Mouse (Mus musculus): ENCODE measurements around the gene Slc17a4. TPM values are rescaled to one million over a fixed set of nuclear protein-coding genes. Genes with fewer than 3 reads are reported as not detected.

Gene Slc17a4
- total RNA-seq, 2 experiments from 2014 or later = 0.42 to 2.4 TPM

DNA sequence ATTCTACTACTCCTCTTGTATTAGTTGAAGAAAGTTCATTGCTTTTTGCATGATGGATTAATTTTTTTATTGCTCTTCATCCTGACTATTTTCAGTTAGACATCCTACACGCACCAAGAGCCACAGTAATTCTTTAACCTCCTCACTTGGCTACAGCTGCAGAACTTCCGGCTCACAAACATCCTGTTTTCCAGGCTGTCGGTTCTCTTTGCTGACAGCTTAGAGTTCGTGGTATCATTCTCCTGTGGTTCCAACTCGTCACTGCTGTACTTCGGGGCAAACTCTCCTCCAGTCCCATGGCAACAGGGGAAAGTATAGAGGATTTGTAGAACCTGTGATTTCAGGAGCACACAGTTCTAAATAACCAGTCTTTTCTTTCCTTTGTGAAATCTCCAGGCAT lies 16.6 kb downstream of the Slc17a4 start:
- no peak for ATAC-seq (replicated peaks; ENCODE audit: low FRiP score, poor library complexity, severe bottlenecking)

DNA sequence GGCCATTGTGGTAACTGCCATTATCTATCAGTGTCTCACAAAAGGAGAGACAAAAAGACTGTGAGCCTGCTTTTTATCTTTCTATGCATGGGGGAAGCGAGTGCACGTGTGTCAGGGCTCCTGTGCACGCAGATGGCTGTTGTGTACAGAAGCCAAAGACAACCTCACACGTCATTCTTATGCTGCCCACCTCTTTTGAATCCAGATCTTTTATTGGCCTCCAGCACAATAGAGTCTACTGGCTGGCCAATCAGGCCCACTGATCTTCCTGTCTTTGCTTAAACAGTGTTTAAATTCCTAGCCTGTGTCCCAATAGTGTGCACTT lies 21.6 kb downstream of the Slc17a4 start:
- no peak for ATAC-seq (replicated peaks; ENCODE audit: low FRiP score, poor library complexity, severe bottlenecking)

DNA sequence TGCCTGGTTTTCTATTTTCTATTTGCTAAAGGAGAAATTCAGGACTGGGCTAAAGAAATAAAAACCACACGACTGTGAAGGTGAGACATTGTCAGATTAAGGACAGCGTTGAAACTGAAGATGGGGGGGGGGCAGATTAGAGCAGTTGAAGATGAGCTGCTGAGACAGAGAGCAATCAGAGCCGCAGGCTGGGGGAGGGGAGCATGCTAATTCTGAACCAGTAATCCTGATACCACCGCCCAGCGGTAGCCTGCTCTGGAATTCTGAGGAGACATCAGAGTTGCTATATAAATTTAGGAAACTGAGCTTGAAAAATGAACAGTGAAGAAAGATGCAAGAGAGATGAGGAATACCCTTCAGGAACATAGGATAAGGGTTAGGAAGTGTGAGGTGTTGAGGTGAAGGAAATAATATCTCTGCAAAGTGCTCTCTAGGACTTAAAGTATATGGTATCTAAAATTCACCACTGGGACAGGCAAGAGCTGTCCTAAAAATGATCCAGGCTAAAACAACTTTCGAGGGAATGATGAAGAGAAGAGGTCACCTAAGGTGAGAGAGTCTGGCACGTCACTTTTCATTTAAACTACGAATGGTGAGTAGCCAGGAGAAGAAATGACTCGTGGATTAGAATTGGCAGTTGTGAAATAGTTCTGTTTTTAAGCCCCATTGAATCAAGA lies 22.1 kb downstream of the Slc17a4 start:
- no peak for ATAC-seq (replicated peaks; ENCODE audit: low FRiP score, poor library complexity, severe bottlenecking)

DNA sequence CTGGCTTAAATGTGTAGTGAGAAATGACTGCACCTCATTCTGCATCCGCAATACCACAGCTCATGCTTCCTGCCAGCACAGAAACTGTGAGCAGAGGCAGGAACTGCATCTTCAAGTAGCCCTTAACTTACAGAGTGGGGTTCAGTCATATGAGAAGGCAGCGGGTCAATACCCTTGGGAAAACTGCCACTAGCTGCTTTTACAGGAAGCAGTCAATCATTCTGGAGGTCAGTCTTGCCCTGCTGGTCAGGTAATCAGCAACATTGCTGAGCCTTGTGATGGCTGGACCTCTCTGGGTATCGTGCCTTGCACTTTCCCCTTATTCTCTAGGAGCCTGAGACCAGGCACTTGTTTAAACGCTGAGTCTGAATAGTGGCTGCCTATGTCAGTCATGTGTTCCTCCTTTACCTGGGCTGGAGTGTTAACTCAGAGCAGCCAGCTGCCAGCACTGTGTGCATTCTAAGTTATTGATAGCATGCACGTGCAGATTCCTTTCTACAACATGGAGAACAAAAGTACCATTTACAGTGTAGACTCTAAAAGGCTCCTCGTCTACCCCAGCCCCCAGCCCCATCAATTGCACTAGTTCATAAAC lies 25.7 kb downstream of the Slc17a4 start:
- ATAC-seq (replicated peaks; ENCODE audit: low FRiP score, poor library complexity, severe bottlenecking) = no peak

DNA sequence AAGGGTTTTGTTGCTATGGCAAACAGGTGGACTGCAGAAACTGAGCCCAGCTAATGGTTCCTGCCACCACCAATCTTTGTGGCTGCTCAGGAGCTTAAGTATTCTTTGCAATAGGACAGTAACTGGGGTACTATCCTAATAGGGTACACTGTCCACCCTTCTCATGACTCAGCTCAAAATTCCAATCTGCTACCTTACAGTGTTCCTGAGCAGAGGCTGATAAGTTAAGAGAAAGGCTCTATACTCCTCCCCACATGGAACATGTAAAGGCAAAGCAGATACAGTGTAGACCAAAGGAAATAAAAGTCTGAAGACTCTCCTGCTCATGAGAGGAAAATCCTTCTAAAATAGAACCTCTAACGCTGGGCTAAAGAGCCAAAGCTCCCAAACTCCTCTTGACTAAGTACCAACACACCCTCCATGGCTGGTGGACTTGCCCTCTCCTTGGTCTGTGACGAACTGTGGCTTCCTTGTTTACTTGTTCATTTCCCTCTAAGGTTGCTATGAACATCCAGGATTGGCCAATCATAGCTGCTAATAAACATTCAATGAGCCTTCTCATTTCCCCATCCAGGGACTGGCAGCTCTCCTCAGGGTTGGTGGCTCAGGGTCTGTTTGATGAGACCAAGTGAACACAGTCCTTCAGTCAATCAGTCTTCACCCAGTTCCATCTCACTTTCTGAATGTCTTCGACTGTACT lies 27.6 kb downstream of the Slc17a4 start:
- no peak for ATAC-seq (replicated peaks; ENCODE audit: low FRiP score, poor library complexity, severe bottlenecking)

DNA sequence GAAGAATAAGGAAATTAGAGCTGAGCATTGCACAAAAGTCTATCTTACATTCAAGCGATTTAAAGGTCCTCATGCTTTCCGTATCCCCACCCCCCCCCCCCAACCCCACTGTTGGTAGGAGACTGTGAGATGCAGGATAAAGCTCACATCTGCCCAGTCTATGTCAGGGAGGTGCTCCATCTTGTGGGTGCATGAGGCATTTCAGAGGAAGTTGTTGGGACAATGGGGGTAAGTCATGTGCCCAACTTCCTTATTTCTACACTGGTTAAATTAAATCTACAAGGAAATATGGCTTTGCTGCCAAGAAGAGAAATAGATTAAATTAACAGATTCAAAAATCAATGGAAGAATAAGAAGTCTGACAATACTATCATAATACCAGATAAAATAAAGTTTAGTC lies 29.3 kb downstream of the Slc17a4 start:
- ATAC-seq (replicated peaks; ENCODE audit: low FRiP score, poor library complexity, severe bottlenecking) = no peak

DNA sequence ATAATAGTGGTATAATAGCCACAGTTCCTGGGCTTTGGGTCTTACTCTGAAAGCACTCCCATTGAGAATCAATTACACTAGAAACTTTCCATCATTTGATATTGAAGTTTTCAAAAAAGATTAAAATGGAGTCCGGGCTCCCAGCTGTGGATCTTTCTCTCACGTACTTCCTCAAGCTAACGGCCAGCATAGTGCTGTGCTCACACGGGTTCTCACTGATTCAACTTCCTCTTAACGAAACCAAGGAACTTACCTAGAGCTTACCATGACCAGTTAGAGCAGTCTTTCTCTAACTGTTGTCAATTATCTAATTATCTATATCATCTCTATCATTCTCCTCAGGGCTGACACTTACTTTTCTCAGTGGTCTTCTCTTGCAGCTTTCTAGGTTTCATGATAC lies 35.2 kb downstream of the Slc17a4 start:
- no peak for ATAC-seq (replicated peaks; ENCODE audit: low FRiP score, poor library complexity, severe bottlenecking)

DNA sequence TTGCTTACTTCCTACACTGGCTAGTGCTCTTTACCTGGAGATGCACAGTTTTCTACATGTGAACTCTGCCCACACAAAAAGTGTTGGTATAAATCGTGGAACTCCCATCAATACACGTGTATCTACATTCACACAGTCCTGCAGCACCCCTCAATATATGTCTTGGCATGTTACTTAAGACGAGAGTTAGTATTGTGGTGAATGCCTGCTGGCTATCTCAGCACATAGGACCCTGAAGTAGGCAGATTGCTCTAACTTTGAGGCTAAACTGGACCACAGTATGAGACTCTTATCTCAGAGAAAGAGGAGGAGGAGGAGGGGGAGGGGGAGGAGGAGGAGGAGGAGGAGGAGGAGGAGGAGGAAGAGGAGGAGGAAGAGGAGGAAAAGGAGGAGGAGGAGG lies 35.7 kb downstream of the Slc17a4 start:
- ATAC-seq (replicated peaks; ENCODE audit: low FRiP score, poor library complexity, severe bottlenecking) = no peak

DNA sequence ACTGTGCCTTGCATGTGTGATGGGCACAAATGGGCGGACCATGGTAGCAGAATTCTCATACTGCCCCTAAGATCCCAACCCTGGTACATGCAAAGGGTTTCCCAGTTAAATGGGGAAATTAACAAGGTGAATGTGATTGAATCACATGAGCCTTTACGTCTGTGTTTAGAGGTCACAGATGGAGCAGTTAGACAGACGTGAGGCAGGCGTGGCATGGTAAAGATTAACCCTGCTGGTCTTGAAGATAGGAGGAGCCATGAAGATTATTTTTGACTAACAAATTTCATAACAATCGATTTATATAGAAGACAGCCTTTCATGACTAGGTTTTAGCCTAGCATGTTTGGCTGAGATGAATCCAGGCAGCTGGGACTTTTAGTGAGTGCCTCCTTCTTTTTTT lies 41.7 kb downstream of the Slc17a4 start:
- no peak for ATAC-seq (replicated peaks; ENCODE audit: low FRiP score, poor library complexity, severe bottlenecking)

DNA sequence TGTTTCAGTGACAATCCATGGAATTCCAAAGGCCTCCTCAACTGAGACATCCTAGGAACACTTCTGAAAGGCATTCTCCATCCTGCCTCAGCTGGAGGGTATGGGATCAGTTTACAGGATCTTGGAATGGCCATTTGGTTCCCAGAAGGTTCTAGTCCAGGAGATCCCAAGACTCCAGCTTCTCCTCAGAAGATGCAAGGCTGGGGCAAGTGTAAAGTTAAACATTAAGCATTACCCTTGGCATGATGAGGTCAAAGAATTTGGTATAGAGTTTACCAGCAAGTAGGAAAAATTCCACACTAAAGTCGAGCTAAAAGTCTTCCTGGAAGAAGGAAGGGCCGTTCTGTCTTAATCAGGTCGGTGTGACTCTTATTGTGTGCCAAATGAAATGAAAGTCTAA lies 44.8 kb downstream of the Slc17a4 start:
- ATAC-seq (replicated peaks; ENCODE audit: low FRiP score, poor library complexity, severe bottlenecking) = no peak

DNA sequence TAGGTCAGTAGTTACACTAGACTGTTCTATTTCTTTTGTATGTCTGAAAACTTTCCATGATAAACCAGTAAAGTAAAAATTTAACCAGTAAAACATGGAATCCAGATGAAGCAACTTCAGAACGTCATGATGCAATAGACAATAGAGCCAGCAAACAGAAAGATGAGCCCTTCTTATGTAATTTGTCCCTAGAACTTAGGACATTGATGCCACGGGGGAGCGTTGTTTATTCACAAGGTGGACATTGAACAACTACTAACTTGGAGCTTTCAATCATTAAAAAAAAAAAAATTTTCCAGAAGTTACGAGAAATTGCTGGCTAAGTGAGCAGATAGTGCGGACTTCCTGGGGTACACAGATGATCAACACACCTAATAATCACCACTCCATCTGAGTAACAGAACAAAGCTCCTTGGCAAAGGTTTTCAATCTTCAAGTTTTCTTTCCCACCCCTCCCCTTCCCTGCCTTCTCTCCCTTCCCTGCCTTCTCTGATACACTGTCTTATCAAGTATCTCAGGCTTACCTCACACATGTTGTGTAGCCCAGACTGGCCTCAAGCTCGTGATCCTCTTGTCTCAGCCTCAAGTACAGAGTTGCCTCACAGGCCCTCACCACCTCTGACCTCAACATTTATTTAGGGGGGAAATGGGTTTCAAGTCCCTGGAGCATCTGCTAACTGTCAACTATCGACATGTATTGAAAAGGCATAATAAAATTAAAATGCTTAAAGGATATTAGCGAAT lies 45.8 kb downstream of the Slc17a4 start:
- no peak for ATAC-seq (replicated peaks; ENCODE audit: low FRiP score, poor library complexity, severe bottlenecking)

DNA sequence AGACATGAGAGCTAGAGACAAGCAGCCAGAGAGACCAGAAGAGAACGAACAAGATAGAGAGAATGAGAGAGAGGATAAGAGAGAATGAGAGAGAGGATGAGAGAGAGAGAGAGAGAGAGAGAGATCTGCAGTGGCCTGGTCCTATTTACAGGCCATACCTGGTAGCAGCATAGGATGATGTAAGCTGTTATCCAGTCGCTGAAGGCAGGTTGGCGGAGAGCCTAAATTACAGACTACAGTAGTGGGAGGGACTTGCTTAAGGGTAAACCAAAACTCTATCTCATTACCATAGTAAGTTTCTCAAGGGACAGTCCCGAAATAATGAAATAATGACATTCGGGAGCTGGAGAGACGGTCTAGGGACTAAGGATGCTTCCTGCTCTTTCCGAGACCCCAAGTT lies 47.4 kb downstream of the Slc17a4 start, which contains the start of gene Slc17a1:
Gene Slc17a1, plus strand, starts transcription at position 346 of the 400 bp plus-strand sequence.
- ATAC-seq (replicated peaks; ENCODE audit: low FRiP score, poor library complexity, severe bottlenecking) = no peak

DNA sequence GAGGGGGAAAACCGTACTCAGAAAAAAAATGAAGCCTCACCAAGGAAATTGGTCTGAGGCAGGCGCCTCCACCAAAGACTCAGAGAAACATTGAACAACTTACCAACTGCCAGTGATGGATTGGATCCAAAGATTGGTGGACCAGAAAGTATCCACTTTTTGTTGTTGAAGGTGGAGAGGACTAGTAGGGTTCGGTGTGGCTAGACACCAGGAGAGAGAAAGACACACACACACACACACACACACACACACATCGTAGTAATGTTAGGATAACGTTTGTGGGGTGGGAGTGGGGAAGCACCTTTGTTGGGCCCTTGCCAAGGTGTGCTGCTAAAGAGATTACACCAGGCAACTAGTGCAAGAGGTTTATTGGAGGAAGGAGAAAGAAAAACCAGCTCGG lies 47.8 kb downstream of the Slc17a4 start:
- no peak for ATAC-seq (replicated peaks; ENCODE audit: low FRiP score, poor library complexity, severe bottlenecking)

DNA sequence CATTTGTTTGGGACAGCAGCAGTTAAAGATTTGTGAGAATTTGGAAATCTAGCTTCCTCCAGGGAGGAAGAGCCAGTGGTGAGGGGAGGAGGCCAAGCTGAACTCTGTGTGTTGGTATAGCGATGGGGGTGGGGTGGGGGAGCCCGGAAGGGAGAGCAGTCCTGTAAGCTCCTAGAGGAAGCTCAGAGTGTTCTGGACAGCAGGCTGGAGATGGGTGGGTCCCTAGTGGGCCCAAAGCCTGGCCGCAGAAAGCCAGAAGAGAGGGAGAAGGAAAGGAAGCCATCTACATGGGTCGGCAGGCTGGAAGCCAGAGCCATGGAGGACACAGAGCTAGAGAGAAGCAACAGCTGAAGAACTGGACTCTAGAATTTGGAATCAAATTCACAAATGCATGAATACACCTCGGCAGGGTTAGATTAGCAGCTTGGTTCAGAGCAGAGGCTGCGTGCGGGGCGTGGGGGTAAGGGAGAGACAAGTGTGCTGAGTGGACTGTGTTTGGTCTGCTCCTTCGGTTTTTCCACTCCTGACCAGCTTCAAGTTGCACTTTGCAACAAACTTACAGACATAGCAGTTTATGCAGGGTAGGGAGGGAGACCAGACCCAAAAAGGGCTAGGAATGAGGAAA lies 48.6 kb downstream of the Slc17a4 start:
- ATAC-seq (replicated peaks; ENCODE audit: low FRiP score, poor library complexity, severe bottlenecking) = no peak

DNA sequence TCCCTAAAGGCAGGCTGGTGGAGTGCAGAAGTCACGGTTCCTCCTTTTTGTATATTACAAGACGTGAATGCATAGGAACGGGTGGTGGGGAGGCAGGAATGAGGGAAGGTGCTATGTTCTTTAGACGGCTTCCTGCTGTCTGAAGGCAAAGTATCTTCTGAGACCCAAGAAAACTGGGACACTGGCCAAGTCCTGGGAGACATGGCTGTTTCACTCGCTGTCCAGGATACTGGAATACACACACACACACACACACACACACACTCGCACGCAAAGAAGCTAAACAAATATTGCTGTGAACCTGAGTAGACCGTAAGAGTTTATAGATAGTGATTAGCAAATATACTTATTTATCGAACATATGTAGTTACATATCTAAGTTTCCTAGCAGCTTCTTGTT lies 50.1 kb downstream of the Slc17a4 start:
- no peak for ATAC-seq (replicated peaks; ENCODE audit: low FRiP score, poor library complexity, severe bottlenecking)

DNA sequence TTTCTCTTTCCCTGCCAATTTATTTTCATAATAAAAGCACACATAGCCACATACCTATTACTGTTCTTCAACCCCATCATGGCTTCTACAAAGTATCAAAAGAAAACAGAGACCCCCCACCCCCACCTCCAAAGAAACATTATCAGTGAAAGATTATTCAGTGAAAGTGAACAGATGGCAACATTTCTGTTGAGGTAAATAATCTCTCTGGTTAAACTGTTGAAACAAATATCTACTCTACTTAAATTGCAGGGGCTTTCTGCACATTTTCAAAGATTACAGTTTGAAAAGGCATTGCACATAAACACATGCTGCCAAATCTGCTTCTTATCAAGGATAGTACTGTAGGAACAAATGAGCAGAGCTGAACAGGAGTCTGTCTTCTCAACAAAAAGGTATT lies 53.0 kb downstream of the Slc17a4 start:
- no peak for ATAC-seq (replicated peaks; ENCODE audit: low FRiP score, poor library complexity, severe bottlenecking)

DNA sequence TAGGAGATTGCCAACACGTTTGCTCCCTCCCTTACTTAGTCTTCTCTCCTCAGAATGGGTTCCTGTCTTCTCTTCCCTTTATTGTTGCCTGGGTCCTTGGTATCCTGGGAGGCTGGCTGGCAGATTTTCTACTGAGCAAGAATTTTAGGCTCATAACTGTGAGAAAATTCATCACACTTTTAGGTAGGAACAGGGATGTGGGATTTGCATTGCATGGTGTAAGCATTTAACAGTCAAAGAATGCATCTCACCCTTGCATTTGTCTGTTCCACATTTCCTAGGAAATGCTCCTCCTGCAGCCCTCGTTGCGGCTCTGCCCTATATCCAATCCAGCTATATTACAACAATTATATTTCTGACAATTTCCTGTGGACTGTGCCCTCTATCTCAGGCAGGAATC lies 58.4 kb downstream of the Slc17a4 start:
- ATAC-seq (replicated peaks; ENCODE audit: low FRiP score, poor library complexity, severe bottlenecking) = no peak

DNA sequence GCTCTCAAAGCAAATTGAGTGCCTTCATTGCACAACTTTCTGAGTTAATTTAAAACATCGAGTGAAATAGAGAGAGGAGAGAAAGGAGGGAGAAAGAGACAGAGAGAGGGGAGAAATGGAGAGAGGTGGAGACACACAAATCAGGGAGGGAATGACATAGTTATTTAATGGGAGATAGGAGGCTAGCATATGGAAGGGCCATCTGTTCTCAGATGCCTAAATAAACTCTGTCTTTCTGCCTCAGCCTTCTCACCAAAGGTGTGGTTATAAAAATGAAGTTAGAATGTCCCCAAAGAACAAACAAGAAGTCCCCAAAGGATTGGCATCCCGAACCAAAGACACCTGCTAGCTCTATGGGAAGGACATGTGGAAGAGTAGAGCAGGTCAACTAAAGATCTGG lies 65.5 kb downstream of the Slc17a4 start:
- ATAC-seq (replicated peaks; ENCODE audit: low FRiP score, poor library complexity, severe bottlenecking) = no peak
